Mouse (Mus musculus) neural tube, embryonic 11.5 days (tissue): Measurements from ENCODE around the gene Emsy. TPM values are rescaled to one million over a fixed set of nuclear protein-coding genes. Genes with fewer than 3 reads are reported as not detected.

Experiments used
- ATAC-seq: fragments of 200-750 bp; cut with Nextera tagmentation; 2 replicates; pipeline ENCODE4 v1.8.0; 2017; ENCODE audit warnings: moderate number of reproducible peaks, mild to moderate bottlenecking, moderate TSS enrichment, moderate library complexity; ENCODE audit not compliant: insufficient read depth, low FRiP score, low TSS enrichment
- DNase-seq: peaks from one replicate; pipeline ENCODE4 v3.0.0-alpha.2; 2015; ENCODE audit warnings: low spot score
- H3K27ac ChIP-seq: fragments of 300-500 bp; sonication (generic); 2 replicates; pipeline ENCODE4 v1.5.1; 2014; ENCODE audit warnings: low read depth, mild to moderate bottlenecking, low read length
- H3K27me3 ChIP-seq: fragments of 300-500 bp; sonication (generic); 2 replicates; pipeline ENCODE4 v1.6.1; 2014; ENCODE audit warnings: mild to moderate bottlenecking, low read length, mixed read lengths; ENCODE audit not compliant: control insufficient read depth, insufficient read depth
- H3K36me3 ChIP-seq: fragments of 300-500 bp; sonication (generic); 2 replicates; pipeline ENCODE4 v1.6.1; 2014; ENCODE audit warnings: mild to moderate bottlenecking, low read length, moderate library complexity, mixed read lengths; ENCODE audit not compliant: control insufficient read depth, insufficient read depth
- H3K4me1 ChIP-seq: fragments of 300-500 bp; sonication (generic); 2 replicates; pipeline ENCODE4 v1.6.1; 2014; ENCODE audit warnings: low read length, mixed read lengths; ENCODE audit not compliant: control insufficient read depth, insufficient read depth
- H3K4me2 ChIP-seq: fragments of 300-500 bp; sonication (generic); 2 replicates; pipeline ENCODE4 v1.6.1; 2014; ENCODE audit warnings: low read depth, mild to moderate bottlenecking, moderate library complexity
- H3K4me3 ChIP-seq: fragments of 300-500 bp; sonication (generic); 2 replicates; pipeline ENCODE4 v1.5.1; 2014; ENCODE audit warnings: low read depth, low read length
- H3K9ac ChIP-seq: fragments of 300-500 bp; sonication (generic); 2 replicates; pipeline ENCODE4 v1.6.1; 2014; ENCODE audit warnings: mild to moderate bottlenecking, low read length
- H3K9me3 ChIP-seq: fragments of 300-500 bp; sonication (generic); 2 replicates; pipeline ENCODE4 v1.6.1; 2016; ENCODE audit warnings: low read length; ENCODE audit not compliant: control insufficient read depth
- WGBS: fragments of 180-500 bp; shearing (Covaris S2); extraction: QIAGEN DNeasy Blood & Tissue Kit; methylation state at CpG from one replicate; pipeline ENCODE4 v1.1.7; 2014; 5-methylcytosine and 5-hydroxymethylcytosine counted together
- polyA plus RNA-seq: library from polyadenylated mRNA; unstranded; fragments of >200 nt; fragmentation: Nextera tagmentation; extraction: Ambion mirVana; gene quantifications from 2 replicates; pipeline ENCODE4 v1.2.1, GENCODE M21; 2014

The Emsy gene
- polyA plus RNA-seq, 1 experiment from 2014 or later, result 63.7 TPM

GRCm38 (mm10) chr7:98551041-98551440 is 105.5 kb downstream of the Emsy start:
- no peak overlapping the region for H3K27ac ChIP-seq

GRCm38 (mm10) chr7:98550596-98550995 is 106.0 kb downstream of the Emsy start:
- H3K4me2 ChIP-seq, result no peak overlapping the region
- no peaks in the 10 kb centered on the region for H3K36me3 ChIP-seq
- H3K9ac ChIP-seq, result no peak overlapping the region
- no peaks in the 10 kb centered on the region for H3K9me3 ChIP-seq
- no peaks in the 10 kb centered on the region for H3K27me3 ChIP-seq
- no peak overlapping the region for H3K4me3 ChIP-seq
- no peak overlapping the region for H3K27ac ChIP-seq
- 49% methylated on average over 2 of the region's 2 CpGs for WGBS
- ATAC-seq (no peak), DNase-seq (no peak)
- no peaks in the 10 kb centered on the region for H3K4me1 ChIP-seq

More at GRCm38 (mm10) chr7:98551041-98551440, 105.5 kb downstream of the Emsy start:
- no peaks in the 10 kb centered on the region for H3K4me1 ChIP-seq
- WGBS, result 79% methylated on average over 3 of the region's 3 CpGs
- ATAC-seq (no peak), DNase-seq (no peak)
- H3K9me3 ChIP-seq, result no peaks in the 10 kb centered on the region
- H3K4me3 ChIP-seq, result no peak overlapping the region
- H3K9ac ChIP-seq, result no peak overlapping the region
- H3K4me2 ChIP-seq, result no peak overlapping the region
- no peaks in the 10 kb centered on the region for H3K36me3 ChIP-seq
- H3K27me3 ChIP-seq, result no peaks in the 10 kb centered on the region

- H3K9ac ChIP-seq, result no peak overlapping the region
- H3K4me3 ChIP-seq, result no peak overlapping the region
- H3K4me1 ChIP-seq, result no peaks in the 10 kb centered on the region
- no peak overlapping the region for H3K27ac ChIP-seq
- DNase-seq (no peak), ATAC-seq (no peak)
- no peak overlapping the region for H3K4me2 ChIP-seq
- 32% methylated on average over 3 of the region's 3 CpGs for WGBS
- no peaks in the 10 kb centered on the region for H3K27me3 ChIP-seq
- H3K9me3 ChIP-seq, result no peaks in the 10 kb centered on the region
- no peaks in the 10 kb centered on the region for H3K36me3 ChIP-seq
These were observed 107.7 kb downstream of the Emsy start for GRCm38 (mm10) chr7:98548839-98549238.

GRCm38 (mm10) chr7:98544556-98544955 is 112.0 kb downstream of the Emsy start:
- DNase-seq (no peak), ATAC-seq (no peak)
- no peak overlapping the region for H3K27ac ChIP-seq
- H3K4me2 ChIP-seq, result no peak overlapping the region
- no peaks in the 10 kb centered on the region for H3K4me1 ChIP-seq
- H3K9ac ChIP-seq, result no peak overlapping the region
- H3K27me3 ChIP-seq, result no peaks in the 10 kb centered on the region
- H3K36me3 ChIP-seq, result no peaks in the 10 kb centered on the region
- 72% methylated on average over 3 of the region's 3 CpGs for WGBS
- no peak overlapping the region for H3K4me3 ChIP-seq
- no peaks in the 10 kb centered on the region for H3K9me3 ChIP-seq

GRCm38 (mm10) chr7:98543853-98544370 is 112.7 kb downstream of the Emsy start:
- 47% methylated on average over 11 of the region's 11 CpGs for WGBS
- no peaks in the 10 kb centered on the region for H3K36me3 ChIP-seq
- H3K9me3 ChIP-seq, result no peaks in the 10 kb centered on the region
- H3K4me1 ChIP-seq, result no peaks in the 10 kb centered on the region
- no peaks in the 10 kb centered on the region for H3K27me3 ChIP-seq
- H3K9ac ChIP-seq, result no peak overlapping the region
- H3K4me2 ChIP-seq, result no peak overlapping the region
- DNase-seq, result no peak
- H3K4me3 ChIP-seq, result no peak overlapping the region
- ATAC-seq, result no peak
- no peak overlapping the region for H3K27ac ChIP-seq

- H3K27ac ChIP-seq, result no peak overlapping the region
- no peak overlapping the region for H3K4me2 ChIP-seq
- no peak overlapping the region for H3K9ac ChIP-seq
- ATAC-seq, result no peak
- H3K27me3 ChIP-seq, result no peaks in the 10 kb centered on the region
- no peak for DNase-seq
- WGBS, result 61% methylated on average over 6 of the region's 6 CpGs
- H3K9me3 ChIP-seq, result no peaks in the 10 kb centered on the region
- H3K4me3 ChIP-seq, result no peak overlapping the region
- peaks cover 5% of the 10 kb centered on the region for H3K4me1 ChIP-seq
- H3K36me3 ChIP-seq, result no peaks in the 10 kb centered on the region
These were observed 113.8 kb downstream of the Emsy start for GRCm38 (mm10) chr7:98542731-98543142.

GRCm38 (mm10) chr7:98542267-98542666 is 114.3 kb downstream of the Emsy start:
- H3K36me3 ChIP-seq, result no peaks in the 10 kb centered on the region
- peaks cover 6% of the 10 kb centered on the region for H3K4me1 ChIP-seq
- DNase-seq (no peak), ATAC-seq (no peak)
- no peak overlapping the region for H3K4me2 ChIP-seq
- H3K9ac ChIP-seq, result no peak overlapping the region
- H3K4me3 ChIP-seq, result no peak overlapping the region
- WGBS, result 93% methylated on average over 3 of the region's 3 CpGs
- H3K9me3 ChIP-seq, result no peaks in the 10 kb centered on the region
- no peaks in the 10 kb centered on the region for H3K27me3 ChIP-seq
- no peak overlapping the region for H3K27ac ChIP-seq

GRCm38 (mm10) chr7:98541564-98541963 is 115.0 kb downstream of the Emsy start:
- Histone ChIP-seq H3K27ac (no peak overlapping the region), H3K4me1 (peaks cover 6% of the 10 kb centered on the region)
- WGBS, result 95% methylated on average over 5 of the region's 5 CpGs

GRCm38 (mm10) chr7:98540879-98541278 is 115.7 kb downstream of the Emsy start:
- WGBS, result 78% methylated on average over 2 of the region's 2 CpGs
- Histone ChIP-seq H3K9ac (no peak overlapping the region), H3K27ac (no peak overlapping the region), H3K4me2 (no peak overlapping the region), H3K27me3 (no peaks in the 10 kb centered on the region), H3K9me3 (no peaks in the 10 kb centered on the region), H3K36me3 (no peaks in the 10 kb centered on the region; the same call in 1 of the 2 replicates), H3K4me1 (peaks cover 6% of the 10 kb centered on the region), H3K4me3 (no peak overlapping the region)
- DNase-seq (no peak), ATAC-seq (no peak)

More at GRCm38 (mm10) chr7:98541564-98541963, 115.0 kb downstream of the Emsy start:
- Histone ChIP-seq H3K4me2 (no peak overlapping the region), H3K27me3 (no peaks in the 10 kb centered on the region), H3K9ac (no peak overlapping the region), H3K4me3 (no peak overlapping the region), H3K9me3 (no peaks in the 10 kb centered on the region), H3K36me3 (no peaks in the 10 kb centered on the region; the same call in 1 of the 2 replicates)
- ATAC-seq (no peak), DNase-seq (no peak)
